Mouse (Mus musculus) CD4-positive helper T cell, adult 2 months (primary cell): ENCODE data around the gene Mxi1.

Experiments used
- DNase-seq: peaks from one replicate; pipeline ENCODE4 v3.0.0-alpha.2; 2012; ENCODE audit warnings: low read depth, missing footprints, low spot score

Gene Mxi1

DNA sequence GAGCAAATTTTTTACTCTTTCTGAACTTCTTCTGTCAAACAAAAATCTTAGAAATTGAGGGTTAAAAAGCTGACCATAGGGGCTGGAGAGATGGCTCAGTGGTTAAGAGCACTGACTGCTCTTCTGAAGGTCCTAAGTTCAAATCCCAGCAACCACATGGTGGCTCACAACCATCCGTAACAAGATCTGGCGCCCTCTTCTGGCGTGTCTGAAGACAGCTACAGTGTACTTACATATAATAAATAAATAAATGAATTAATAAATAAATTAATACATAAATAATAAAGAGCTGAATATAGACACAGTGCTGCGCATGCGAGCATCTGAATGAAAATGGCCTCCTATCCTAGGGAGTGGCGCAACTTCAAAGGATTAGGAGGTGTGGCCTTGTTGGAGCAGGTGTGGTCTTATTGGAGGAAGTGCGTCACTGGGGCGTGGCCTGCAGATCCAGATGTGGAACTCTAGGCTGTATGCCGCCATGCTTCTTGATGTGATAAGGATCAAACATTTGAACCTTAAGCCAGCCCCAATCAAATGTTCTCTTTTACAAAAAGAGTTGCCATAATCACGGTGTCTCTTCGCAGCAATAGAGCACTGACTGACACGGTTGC lies 12.2 kb downstream of the Mxi1 start:
- DNase-seq: no peak

DNA sequence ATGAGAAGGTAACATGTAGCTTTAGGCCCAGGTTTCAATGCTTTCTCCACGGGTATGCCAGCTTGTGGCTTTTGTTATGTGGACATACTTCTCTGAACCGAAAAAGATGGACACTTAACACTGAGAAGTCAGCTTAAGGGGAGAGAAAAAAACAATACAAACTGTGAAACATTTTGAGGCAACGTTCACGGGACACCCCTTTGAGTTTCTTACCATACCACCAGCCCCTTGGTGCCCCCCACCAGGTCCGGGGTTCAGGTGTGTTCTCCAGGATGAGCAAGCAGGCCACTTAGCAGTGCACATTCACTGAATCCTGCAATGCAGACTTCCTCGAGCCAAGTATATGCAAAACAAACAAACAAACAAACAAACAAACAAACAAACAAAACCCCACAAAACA lies 14.5 kb downstream of the Mxi1 start:
- DNase-seq: no peak

GRCm38 (mm10) chr19:53325578-53326295 lies 15.4 kb downstream of the Mxi1 start:
- peak; percentile 40 for DNase-seq

DNA sequence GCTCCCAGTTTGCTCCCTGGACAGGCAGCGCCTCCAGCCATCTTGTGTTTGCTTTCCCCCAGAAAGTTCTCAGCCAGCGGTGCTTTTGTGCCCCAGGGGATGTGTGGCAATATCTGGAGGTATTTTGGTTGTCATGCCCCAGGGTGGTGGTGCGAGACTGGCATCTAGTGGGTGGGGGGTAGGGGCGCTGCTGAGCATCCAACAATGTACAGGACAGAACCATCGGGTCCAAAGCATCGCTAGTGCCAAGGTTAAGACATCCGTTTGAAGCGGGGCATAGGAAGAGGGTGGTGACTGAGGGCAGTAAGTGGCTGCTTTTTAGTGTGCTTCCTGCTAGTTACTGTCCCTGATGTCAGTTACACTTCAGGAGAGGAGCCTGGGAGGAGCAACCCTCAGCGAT lies 17.8 kb downstream of the Mxi1 start:
- DNase-seq: peak; percentile 22

GRCm38 (mm10) chr19:53329221-53329991 lies 19.1 kb downstream of the Mxi1 start:
- peak; percentile 91 for DNase-seq

- DNase-seq: no peak
These were observed 19.7 kb downstream of the Mxi1 start for GRCm38 (mm10) chr19:53329992-53330381.

DNA sequence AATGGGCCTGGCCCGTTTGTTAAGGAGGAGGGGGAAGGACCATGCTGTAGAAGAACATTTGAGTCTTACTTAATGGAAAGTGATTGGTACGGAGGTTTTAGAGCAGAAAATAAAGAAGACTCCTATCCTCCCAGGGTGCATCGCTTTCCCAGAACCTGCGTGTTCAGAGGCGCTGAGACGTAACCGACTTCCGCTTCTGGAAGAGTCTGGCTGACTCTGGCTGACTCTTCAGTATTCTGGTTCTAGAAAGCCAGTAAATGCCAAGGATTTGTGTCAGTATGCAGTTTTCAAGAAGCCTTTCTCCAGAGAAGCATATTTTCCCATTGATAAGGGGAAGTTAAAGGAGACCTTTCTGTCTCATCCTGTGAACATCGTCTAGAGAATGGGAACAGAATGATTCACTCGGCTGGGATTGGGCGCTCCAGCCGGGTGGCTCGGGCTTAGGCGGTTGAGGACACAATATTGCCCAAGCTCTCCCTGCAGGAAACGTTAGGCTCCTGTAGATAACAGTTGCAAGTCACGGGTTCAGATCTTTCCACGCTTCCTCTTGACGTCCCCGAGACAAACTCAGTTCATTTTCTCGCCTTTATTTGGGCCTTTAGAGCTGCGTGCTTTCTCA lies 21.7 kb downstream of the Mxi1 start:
- no peak for DNase-seq

DNA sequence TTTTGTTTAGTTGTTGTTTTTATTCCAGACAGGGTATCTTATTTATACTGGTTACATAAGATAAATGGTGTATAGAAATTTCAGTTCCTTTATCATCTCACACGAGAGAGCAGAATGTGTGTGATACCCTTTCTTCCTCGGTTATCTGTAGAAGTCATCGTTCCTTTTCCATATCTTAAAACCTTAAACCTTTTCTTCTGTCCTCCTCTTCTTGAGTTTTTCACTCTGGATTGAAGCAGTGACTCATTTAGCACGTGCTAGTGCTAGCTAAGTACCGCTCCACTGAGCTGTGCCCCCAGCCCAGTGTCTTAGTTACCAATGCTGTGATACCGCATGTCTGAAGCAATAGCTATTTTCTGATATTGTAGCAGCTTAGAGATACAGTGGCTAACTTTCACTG lies 23.4 kb downstream of the Mxi1 start:
- no peak for DNase-seq

- DNase-seq: no peak
These were observed 24.9 kb downstream of the Mxi1 start for GRCm38 (mm10) chr19:53335241-53335640.

DNA sequence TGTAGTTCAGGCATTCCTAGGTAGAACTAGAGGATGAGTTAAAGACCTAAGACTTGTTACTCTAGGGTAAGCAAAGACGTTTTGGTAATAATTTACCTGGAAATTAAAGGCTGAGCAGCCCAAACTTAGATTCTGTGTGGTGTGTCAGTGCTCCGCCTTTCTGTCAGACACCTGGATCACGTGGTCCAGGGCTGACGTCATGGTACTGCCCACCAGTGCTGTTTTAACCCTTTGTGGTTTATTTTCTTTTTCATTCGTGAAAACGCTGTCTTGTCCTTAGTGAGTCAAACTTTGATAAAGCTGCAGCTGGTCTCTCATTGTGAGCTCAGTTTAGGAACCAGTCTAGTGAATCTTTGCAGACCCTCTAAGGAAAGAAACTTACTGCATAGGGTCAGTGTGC lies 30.1 kb downstream of the Mxi1 start:
- DNase-seq: peak; percentile 20

- no peak for DNase-seq
These were observed 33.0 kb downstream of the Mxi1 start for GRCm38 (mm10) chr19:53343174-53343881.

DNA sequence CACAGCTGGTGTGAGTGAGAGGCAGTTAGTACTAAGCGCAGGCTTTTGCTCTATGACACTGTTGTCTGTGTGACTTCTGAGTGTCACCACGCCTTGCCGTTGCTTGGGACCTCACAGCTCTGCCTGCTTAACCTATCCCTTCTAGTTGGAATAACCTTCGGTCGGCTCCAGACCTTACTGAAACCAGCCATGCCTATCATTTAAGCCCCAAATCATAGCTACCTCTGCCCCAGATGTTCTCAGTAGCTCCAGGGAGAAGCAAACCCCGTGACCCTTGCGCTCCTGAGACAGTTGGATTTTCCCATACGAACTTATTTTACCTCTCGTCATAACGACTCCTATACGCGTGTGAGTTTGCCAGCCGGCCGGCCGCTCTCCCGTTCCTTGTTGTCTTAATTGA lies 33.7 kb downstream of the Mxi1 start:
- DNase-seq: no peak

DNA sequence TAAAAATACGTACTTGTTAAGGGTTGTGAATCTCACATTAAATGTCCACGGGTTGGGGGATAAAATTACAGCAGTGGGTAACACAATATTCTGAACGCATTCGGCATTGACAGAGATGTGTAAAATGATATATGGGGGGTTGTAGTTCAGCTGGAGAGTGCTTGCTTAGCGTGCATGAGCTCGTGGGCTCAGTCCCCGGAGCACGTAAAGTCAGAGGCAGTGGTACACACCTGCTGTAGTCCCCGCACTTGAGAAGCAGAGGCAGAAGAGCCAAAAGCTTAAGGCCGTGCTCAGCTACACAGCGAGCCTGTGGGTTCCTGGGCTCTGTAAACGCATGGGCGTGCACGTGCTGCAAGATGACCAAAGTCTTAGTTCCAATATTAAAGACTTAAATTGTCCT lies 35.4 kb downstream of the Mxi1 start:
- DNase-seq: no peak

DNA sequence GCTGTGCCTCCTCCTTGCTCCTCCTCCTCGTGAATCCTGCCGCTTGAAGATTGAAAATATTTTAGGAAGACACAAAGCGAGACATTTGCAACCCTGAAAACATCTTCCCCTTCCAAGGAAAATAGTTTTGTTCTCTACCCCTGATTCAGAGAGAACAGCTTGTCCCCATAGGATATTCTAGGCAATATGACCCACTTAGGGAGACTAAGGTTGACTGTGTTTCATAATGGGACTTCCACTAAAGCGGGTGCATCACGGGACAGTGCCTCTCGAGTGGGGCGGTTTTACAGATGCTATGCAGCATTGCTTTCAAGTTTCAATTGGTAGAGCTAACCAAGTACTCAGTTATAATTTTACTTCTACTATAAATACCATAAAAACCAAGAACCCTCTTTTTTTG lies 43.5 kb downstream of the Mxi1 start:
- no peak for DNase-seq

DNA sequence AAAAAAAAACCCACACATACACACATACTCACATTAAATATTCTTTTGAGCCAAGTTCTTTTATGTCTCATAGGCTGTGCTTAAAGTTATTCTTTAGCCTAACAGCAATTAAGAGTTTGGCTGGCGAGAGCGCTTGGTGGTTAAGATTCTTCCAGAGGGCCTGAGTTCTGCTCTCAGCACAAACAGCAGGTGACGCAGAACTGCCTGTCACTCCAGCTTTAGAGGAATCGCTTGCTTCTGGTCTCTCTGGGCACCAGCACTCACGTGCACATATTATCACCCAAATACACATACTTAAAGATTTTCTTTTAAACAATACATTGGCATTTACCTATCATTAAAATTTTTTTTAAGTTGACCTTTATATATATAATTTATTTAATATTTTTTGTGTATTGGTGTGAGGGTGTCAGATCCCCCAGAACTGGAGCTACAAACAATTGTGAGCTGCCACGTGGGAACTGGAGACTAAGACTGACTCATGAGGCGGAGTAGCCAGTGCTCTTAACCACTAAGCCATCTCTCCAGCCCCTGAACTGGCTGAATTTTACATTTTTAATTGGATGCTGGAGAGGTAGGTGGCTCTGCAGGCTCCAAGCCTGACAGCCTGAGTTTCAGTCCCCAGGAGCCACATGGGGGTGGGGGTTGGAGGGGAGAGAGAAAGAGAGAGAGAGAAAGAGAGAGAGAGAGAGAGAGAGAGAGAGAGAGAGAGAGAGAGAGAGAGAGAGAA lies 44.1 kb downstream of the Mxi1 start:
- DNase-seq: no peak

GRCm38 (mm10) chr19:53355065-53355464 lies 44.7 kb downstream of the Mxi1 start:
- DNase-seq: no peak

GRCm38 (mm10) chr19:53359160-53360033 lies 49.1 kb downstream of the Mxi1 start:
- no peak for DNase-seq

DNA sequence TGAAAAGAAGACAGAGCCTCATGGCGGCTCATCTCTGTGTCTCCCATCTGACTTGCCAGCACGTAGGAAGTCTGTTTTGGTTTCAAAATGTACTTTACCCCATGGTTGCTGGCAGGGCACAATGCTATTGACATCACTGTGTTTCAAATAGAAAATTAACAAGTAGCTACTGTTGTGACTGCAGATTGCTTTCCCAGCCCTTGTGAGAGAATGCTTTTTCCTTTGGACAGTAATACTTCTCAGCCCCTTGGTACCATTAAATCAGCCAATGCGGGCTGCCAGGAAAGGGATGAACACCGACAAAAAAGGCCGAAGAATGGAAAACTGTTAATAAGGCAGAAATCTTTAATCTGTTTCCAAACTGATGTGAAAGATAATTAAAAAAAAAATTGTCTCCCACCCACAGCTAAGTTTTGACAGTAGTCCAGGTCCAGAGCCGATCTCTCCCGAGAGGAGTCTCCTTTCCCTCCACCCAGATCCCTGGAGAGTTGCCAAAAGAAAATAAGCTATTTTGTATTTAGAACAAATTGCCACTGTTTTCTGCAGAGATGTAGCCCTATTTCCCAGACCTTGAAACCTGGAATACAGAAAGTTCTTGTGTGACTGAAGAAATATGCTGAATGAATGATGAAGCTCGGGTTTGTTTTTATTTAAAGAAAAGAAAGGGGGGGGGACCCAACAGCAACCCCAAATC lies 50.1 kb downstream of the Mxi1 start:
- no peak for DNase-seq

GRCm38 (mm10) chr19:53362967-53363366 lies 52.6 kb downstream of the Mxi1 start:
- peak; percentile 20 for DNase-seq
